Mouse (Mus musculus) heart, adult 8-10 months (tissue): ENCODE data around the gene Brip1. TPM values are rescaled to one million over a fixed set of nuclear protein-coding genes. Genes with fewer than 3 reads are reported as not detected.
"Not testable (repeated sequence)": the region's sequence is repeated elsewhere in the genome, so short reads cannot be mapped to it uniquely, and the experiment has no call there.

ENCODE experiments used
- DNase-seq: peaks from one replicate; pipeline ENCODE4 v3.0.0; 2022; ENCODE audit warnings: low spot score
- total RNA-seq, 4 experiments: library from RNA; stranded (reverse); gene quantifications; 2 replicates each; pipeline ENCODE4 v1.2.4; 2022

Gene Brip1
- total RNA-seq, result under 1 TPM; 0.16 to 0.37 (median 0.28) TPM

GRCm38 (mm10) chr11:86201037-86201786 is at the start of gene Brip1:
Gene Brip1, minus strand, starts transcription at chr11:86201193.
- peak; percentile 93 for DNase-seq

- no peak for DNase-seq
Observed at GRCm38 (mm10) chr11:86232446-86232845, 31.5 kb upstream of the Brip1 start.

GRCm38 (mm10) chr11:86231781-86232350 is 30.9 kb upstream of the Brip1 start:
- DNase-seq, result no peak

- no peak for DNase-seq
Observed at GRCm38 (mm10) chr11:86226646-86227180, 25.7 kb upstream of the Brip1 start.

- DNase-seq, result no peak
Observed at GRCm38 (mm10) chr11:86225761-86226160, 24.8 kb upstream of the Brip1 start.

- DNase-seq, result no peak
Observed at GRCm38 (mm10) chr11:86211803-86212202, 10.8 kb upstream of the Brip1 start.

GRCm38 (mm10) chr11:86209123-86209522 is 8.1 kb upstream of the Brip1 start:
- DNase-seq, result no peak

GRCm38 (mm10) chr11:86205876-86206275 is 4.9 kb upstream of the Brip1 start:
- no peak for DNase-seq

GRCm38 (mm10) chr11:86205031-86205430 is 4.0 kb upstream of the Brip1 start:
- no peak for DNase-seq

- DNase-seq, result no peak
Observed at GRCm38 (mm10) chr11:86201901-86202675, 1.1 kb upstream of the Brip1 start.

- no peak for DNase-seq
Observed at GRCm38 (mm10) chr11:86200460-86201021, 452 bp downstream of the Brip1 start.

- DNase-seq, result no peak
Observed at GRCm38 (mm10) chr11:86199733-86200132, 1.3 kb downstream of the Brip1 start.

GRCm38 (mm10) chr11:86185224-86185623 is 15.8 kb downstream of the Brip1 start:
- not testable (repeated sequence) for DNase-seq

GRCm38 (mm10) chr11:86175833-86176232 is 25.2 kb downstream of the Brip1 start:
- no peak for DNase-seq

- peak; percentile 45 for DNase-seq
Observed at GRCm38 (mm10) chr11:86174173-86174572, 26.8 kb downstream of the Brip1 start.

- DNase-seq, result no peak
Observed at GRCm38 (mm10) chr11:86170743-86171142, 30.2 kb downstream of the Brip1 start.

- DNase-seq, result no peak
Observed at GRCm38 (mm10) chr11:86160251-86160650, 40.7 kb downstream of the Brip1 start.

GRCm38 (mm10) chr11:86158950-86159349 is 42.0 kb downstream of the Brip1 start:
- no peak for DNase-seq

GRCm38 (mm10) chr11:86155638-86156037 is 45.4 kb downstream of the Brip1 start:
- no peak for DNase-seq

GRCm38 (mm10) chr11:86131324-86131723 is 69.7 kb downstream of the Brip1 start:
- peak; percentile 11 for DNase-seq

- DNase-seq, result no peak
Observed at GRCm38 (mm10) chr11:86117078-86117869, 83.7 kb downstream of the Brip1 start.
